Mouse (Mus musculus) heart, embryonic 13.5 days (tissue): Measurements from ENCODE around the gene Pou6f1. TPM values are rescaled to one million over a fixed set of nuclear protein-coding genes. Genes with fewer than 3 reads are reported as not detected.
"Not testable (repeated sequence)": the region's sequence is repeated elsewhere in the genome, so short reads cannot be mapped to it uniquely, and the experiment has no call there.

ENCODE experiments used
- ATAC-seq: fragments of 200-750 bp; cut with Nextera tagmentation; 2 replicates; pipeline ENCODE4 v1.8.0; 2017; ENCODE audit warnings: moderate TSS enrichment; ENCODE audit not compliant: insufficient number of reproducible peaks, low FRiP score, low TSS enrichment; ENCODE audit errors: extremely low read depth
- H3K27ac ChIP-seq: fragments of 300-500 bp; sonication (generic); replicated peaks from 2 replicates; pipeline ENCODE4 v1.5.1; 2015; ENCODE audit warnings: moderate library complexity, mild to moderate bottlenecking, inconsistent platforms
- H3K27me3 ChIP-seq: fragments of 300-500 bp; sonication (generic); replicated peaks from 2 replicates; pipeline ENCODE4 v1.6.1; 2015; ENCODE audit warnings: mild to moderate bottlenecking, inconsistent platforms
- H3K36me3 ChIP-seq: fragments of 300-500 bp; sonication (generic); 2 replicates; pipeline ENCODE4 v1.6.1; 2015; ENCODE audit warnings: mild to moderate bottlenecking, inconsistent platforms
- H3K4me1 ChIP-seq: fragments of 300-500 bp; sonication (generic); 2 replicates; pipeline ENCODE4 v1.6.1; 2015; ENCODE audit warnings: inconsistent platforms
- H3K4me2 ChIP-seq: fragments of 300-500 bp; sonication (generic); 2 replicates; pipeline ENCODE4 v1.6.1; 2015; ENCODE audit warnings: inconsistent platforms, mild to moderate bottlenecking, moderate library complexity
- H3K4me3 ChIP-seq: fragments of 300-500 bp; sonication (generic); 2 replicates; pipeline ENCODE4 v1.5.1; 2015; ENCODE audit warnings: moderate library complexity, mild to moderate bottlenecking, inconsistent platforms
- H3K9ac ChIP-seq: fragments of 300-500 bp; sonication (generic); 2 replicates; pipeline ENCODE4 v1.6.1; 2015; ENCODE audit warnings: inconsistent platforms, mild to moderate bottlenecking, moderate library complexity
- H3K9me3 ChIP-seq: fragments of 300-500 bp; sonication (generic); 2 replicates; pipeline ENCODE4 v1.6.1; 2016; ENCODE audit warnings: inconsistent platforms
- WGBS: fragments of 180-500 bp; shearing (Covaris S2); methylation state at CpG from one replicate; pipeline ENCODE4 v1.1.7; 2015; ENCODE audit warnings: mixed read lengths; 5-methylcytosine and 5-hydroxymethylcytosine counted together
- microRNA-seq: library from miRNA; unstranded; fragments of <30 nt; microRNA quantifications from one replicate; pipeline ENCODE4, GENCODE M21; 2016
- polyA plus RNA-seq: library from polyadenylated mRNA; unstranded; fragments of >200 nt; fragmentation: Nextera tagmentation; extraction: Ambion mirVana; gene quantifications from 2 replicates; pipeline ENCODE4 v1.2.1, GENCODE M21; 2015

Pou6f1 gene
- polyA plus RNA-seq, 1 experiment from 2014 or later: 4.4 TPM

DNA sequence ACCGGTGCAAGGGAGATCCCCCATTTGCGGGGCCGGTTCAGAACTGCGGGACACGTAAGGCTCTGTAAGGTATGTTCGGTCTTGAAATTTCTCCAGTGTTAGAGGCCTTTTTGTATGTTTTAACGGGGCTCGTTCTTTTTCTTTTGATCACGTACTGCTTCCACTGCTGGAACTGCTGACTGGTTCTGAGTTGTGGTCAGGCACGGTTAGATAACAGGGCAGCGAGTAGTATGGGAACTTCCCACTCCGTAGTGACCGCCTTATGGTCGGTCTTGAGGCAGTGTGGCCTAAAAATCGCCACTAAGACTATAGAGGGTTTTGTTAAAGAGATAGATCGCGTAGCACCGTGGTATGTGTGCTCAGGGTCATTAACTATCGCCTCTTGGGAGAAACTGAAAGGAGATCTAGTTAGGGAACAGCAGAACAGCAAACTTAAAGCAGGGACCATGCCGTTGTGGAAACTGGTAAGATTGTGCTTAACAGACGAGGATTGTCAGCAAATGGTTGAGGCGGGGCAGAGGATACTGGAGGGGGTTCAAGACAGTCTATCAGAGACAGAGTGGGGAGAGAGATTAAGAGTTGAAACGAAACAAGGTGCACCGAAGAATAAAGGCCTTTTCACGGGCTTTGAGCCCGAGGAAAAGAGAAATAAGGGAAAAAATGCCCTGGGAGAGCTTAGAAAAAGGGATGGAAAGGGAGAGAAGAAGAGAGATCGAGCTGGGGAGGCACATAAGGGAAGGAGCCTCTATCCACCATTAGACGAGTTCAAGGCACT is 56.7 kb downstream of the Pou6f1 start:
- not testable (repeated sequence) for H3K9me3 ChIP-seq, H3K4me1 ChIP-seq, H3K9ac ChIP-seq, H3K27ac ChIP-seq, H3K4me3 ChIP-seq, ATAC-seq, H3K27me3 ChIP-seq, H3K4me2 ChIP-seq
- H3K36me3 ChIP-seq: peaks cover 45% of the 10 kb centered on the region
- WGBS: 90% methylated on average over 28 of the region's 28 CpGs

DNA sequence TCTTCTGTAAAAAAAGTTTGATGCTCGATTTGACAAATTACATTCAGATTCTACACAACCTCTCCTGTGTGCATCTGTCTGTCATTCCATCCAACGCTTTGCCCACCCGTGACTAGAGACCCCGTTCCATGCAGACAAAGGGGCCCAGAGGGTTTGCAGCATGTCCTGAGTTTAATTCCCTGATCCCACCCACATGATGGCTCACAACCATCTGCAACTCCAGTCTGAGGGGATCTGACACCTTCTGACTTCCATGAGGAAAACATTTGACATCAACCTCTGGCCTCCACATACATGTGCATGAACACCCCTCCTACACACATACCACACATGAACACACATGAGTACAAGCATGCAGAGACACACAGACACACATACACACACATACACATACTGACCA is 58.4 kb downstream of the Pou6f1 start:
- no peak overlapping the region for H3K4me3 ChIP-seq
- WGBS: 87% methylated on average over 4 of the region's 4 CpGs

DNA sequence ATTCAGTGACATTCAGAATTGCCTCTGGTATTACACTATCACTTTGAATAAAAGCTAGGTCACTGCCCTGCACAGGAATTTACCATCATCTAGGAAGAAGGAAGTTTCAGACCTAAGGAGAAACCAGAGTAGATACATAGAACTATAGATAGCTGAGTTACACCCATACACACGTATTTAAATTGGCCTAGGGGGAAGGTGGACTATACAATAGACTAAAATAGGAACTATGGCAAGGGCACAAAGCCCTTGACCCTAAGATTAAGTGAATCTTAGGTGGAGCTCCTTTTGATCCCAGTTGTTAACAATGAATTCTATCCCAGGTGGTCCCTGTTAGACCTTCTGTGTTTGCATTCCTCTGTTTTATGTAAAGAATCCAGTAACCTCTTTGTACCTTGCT is 58.8 kb downstream of the Pou6f1 start:
- H3K4me3 ChIP-seq, H3K9ac ChIP-seq, H3K9me3 ChIP-seq, H3K4me1 ChIP-seq, ATAC-seq, H3K27me3 ChIP-seq, H3K4me2 ChIP-seq: not testable (repeated sequence)
- H3K36me3 ChIP-seq: peaks cover 42% of the 10 kb centered on the region
- peak overlapping the region; percentile 42; the same call in 1 of the 2 replicates for H3K27ac ChIP-seq
- WGBS: 35% methylated on average over 1 of the region's 1 CpGs

More for the DNA sequence above, 58.4 kb downstream of the Pou6f1 start:
- ATAC-seq: no peak
- Histone ChIP-seq H3K4me1 (0 out of 2 replicates have a peak, but pooled peaks cover 7% of the 10 kb centered on the region), H3K4me2 (no peak overlapping the region), H3K27ac (0 out of 2 replicates have a peak overlapping the region, but pooled peaks have one; percentile 42), H3K9ac (no peak overlapping the region), H3K9me3 (peaks cover 7% of the 10 kb centered on the region; the same call in 1 of the 2 replicates), H3K36me3 (peaks cover 43% of the 10 kb centered on the region), H3K27me3 (no peaks in the 10 kb centered on the region)

DNA sequence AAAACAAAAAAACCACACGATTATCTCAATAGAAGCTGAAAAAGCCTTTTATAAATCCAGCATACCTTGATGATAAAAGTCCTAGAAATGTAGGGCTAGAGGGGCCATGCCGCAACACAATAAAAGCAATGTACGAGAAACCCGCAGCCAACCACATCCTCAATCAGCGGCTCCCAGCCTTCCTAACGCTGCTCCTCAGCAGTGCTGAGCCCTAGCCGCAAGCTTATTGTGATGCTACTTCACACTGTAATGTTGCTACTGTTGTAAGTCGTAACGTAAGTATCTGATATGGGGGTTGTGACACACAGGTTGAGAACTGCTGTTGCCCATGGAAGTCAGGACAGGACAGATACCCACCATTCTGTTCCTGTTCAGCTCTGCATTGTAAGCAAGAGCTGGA is 60.4 kb downstream of the Pou6f1 start:
- Histone ChIP-seq H3K27me3 (no peaks in the 10 kb centered on the region), H3K4me2 (no peak overlapping the region), H3K4me3 (no peak overlapping the region), H3K9me3 (no peaks in the 10 kb centered on the region), H3K9ac (no peak overlapping the region), H3K27ac (no peak overlapping the region), H3K36me3 (peaks cover 49% of the 10 kb centered on the region), H3K4me1 (0 out of 2 replicates have a peak, but pooled peaks cover 7% of the 10 kb centered on the region)
- no peak for ATAC-seq
- WGBS: 89% methylated on average over 9 of the region's 9 CpGs

DNA sequence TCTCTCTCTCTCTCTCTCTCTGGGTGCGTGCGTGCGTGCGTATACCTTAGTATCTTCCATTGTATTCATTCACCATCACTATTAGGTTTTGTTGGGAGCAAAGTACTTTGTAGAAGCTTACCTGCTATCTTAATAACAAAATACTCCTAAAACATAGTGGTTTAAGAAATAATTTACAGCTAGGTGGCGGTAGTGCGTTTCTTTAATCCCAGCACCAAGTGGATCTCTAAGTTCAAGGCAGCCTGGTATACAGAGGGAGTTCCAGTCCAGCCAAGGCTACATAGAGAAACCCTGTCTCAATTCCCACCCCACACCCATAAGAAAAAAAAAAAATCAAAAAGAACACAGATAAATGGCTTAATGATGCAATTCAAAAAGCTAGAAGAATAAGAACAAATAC is 61.9 kb downstream of the Pou6f1 start:
- Histone ChIP-seq H3K4me2 (no peak overlapping the region), H3K9me3 (no peaks in the 10 kb centered on the region), H3K4me3 (no peak overlapping the region), H3K9ac (no peak overlapping the region), H3K4me1 (0 out of 2 replicates have a peak, but pooled peaks cover 7% of the 10 kb centered on the region), H3K36me3 (peaks cover 45% of the 10 kb centered on the region), H3K27ac (no peak overlapping the region), H3K27me3 (no peaks in the 10 kb centered on the region)
- WGBS: 83% methylated on average over 6 of the region's 6 CpGs
- no peak for ATAC-seq

DNA sequence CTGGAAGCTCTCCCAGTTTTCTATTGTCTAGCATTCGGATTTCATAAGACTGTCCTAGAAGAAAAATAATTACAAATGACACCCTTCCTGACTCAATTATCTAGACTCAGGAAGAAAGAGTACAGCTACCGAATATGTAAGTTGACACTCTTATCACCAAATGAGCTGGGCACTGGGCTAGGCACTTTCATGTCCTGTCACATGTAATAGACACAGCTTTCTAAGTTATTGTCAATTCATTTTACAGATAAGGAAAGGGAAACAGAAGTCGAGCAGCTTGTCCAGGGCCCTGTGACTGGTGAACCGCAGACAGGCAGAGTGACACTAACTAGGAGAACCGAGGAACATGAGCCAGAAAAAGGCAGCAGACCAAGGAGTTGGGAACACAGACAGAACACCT is 71.9 kb downstream of the Pou6f1 start:
- peaks cover 5% of the 10 kb centered on the region for H3K4me1 ChIP-seq
- 40% methylated on average over 5 of the region's 5 CpGs for WGBS
- no peak overlapping the region for H3K9ac ChIP-seq
- H3K4me3 ChIP-seq: no peak overlapping the region
- no peaks in the 10 kb centered on the region for H3K27me3 ChIP-seq
- no peak for ATAC-seq
- H3K9me3 ChIP-seq: no peaks in the 10 kb centered on the region
- peaks cover 34% of the 10 kb centered on the region for H3K36me3 ChIP-seq
- no peak overlapping the region for H3K4me2 ChIP-seq
- H3K27ac ChIP-seq: 0 out of 2 replicates have a peak overlapping the region, but pooled peaks have one; percentile 15

DNA sequence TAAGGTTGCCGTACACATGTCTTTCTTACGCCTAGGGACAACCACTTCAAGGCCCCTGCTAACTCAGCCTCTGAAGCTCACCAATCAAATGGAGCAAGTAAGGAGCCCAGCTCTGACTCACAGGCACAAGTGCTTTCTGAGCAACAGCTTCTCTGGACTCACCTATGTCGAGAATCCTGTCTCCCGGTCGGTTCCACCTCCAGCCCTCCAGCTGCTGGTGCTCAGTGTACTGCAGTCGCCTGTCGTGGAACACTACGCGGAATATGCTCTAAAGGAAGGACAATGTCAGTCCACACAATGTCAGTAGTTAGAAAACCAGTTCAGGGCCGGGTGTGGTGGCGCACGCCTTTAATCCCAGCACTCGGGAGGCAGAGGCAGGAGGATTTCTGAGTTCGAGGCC is 74.4 kb downstream of the Pou6f1 start:
- Histone ChIP-seq H3K4me2 (no peak overlapping the region), H3K36me3 (peaks cover 50% of the 10 kb centered on the region), H3K27ac (no peak overlapping the region), H3K4me3 (no peak overlapping the region), H3K9ac (no peak overlapping the region), H3K9me3 (no peaks in the 10 kb centered on the region), H3K27me3 (no peaks in the 10 kb centered on the region), H3K4me1 (peaks cover 5% of the 10 kb centered on the region)
- no peak for ATAC-seq
- 91% methylated on average over 14 of the region's 14 CpGs for WGBS

Small RNA genes within 50 kb of the gene (microRNA-seq; reads per million reads assigned to microRNA genes)
- gene Mir6961: not detected

Other genes with a start within 250 kb of the Pou6f1 start
- not detected in 2 replicates for gene Methig1, start 246.8 kb downstream of the Pou6f1 start, polyA plus RNA-seq
- gene Mettl7a2, start 246.8 kb downstream of the Pou6f1 start, polyA plus RNA-seq: not detected in 2 replicates
- not detected in 2 replicates for gene Higd1c, start 235.4 kb downstream of the Pou6f1 start, polyA plus RNA-seq
- 0.05 TPM in 1 of 2 replicates, not detected in the other for gene Gm5475, start 177.8 kb downstream of the Pou6f1 start, polyA plus RNA-seq
- 12.8 and 13.2 TPM in 2 replicates for gene Slc11a2, start 174.9 kb downstream of the Pou6f1 start, polyA plus RNA-seq
- gene Letmd1, start 131.0 kb downstream of the Pou6f1 start, polyA plus RNA-seq: 15.3 and 15.8 TPM in 2 replicates
- 8.7 and 8.9 TPM in 2 replicates for gene Csrnp2, start 104.5 kb downstream of the Pou6f1 start, polyA plus RNA-seq
- gene Tfcp2, start 48.0 kb downstream of the Pou6f1 start, polyA plus RNA-seq: 19.2 and 20.6 TPM in 2 replicates
- 202 and 203 TPM in 2 replicates for gene Dazap2, start 15.4 kb upstream of the Pou6f1 start, polyA plus RNA-seq
- 15.3 and 16.0 TPM in 2 replicates for gene Smagp, start 37.0 kb upstream of the Pou6f1 start, polyA plus RNA-seq
- gene Bin2, start 69.6 kb upstream of the Pou6f1 start, polyA plus RNA-seq: 2.9 and 3.2 TPM in 2 replicates
- gene Cela1, start 87.9 kb upstream of the Pou6f1 start, polyA plus RNA-seq: 1.7 TPM in 2 replicates
- 0.09 and 0.13 TPM in 2 replicates for gene Galnt6, start 129.4 kb upstream of the Pou6f1 start, polyA plus RNA-seq
- 1.0 and 1.1 TPM in 2 replicates for gene Slc4a8, start 161.8 kb upstream of the Pou6f1 start, polyA plus RNA-seq